Mouse (Mus musculus): ENCODE measurements around the gene H2-T22. TPM values are rescaled to one million over a fixed set of nuclear protein-coding genes. Genes with fewer than 3 reads are reported as not detected.
"Not testable (repeated sequence)": the region's sequence is repeated elsewhere in the genome, so short reads cannot be mapped to it uniquely, and the experiment has no call there.

Gene H2-T22
- polyA plus RNA-seq, 1 experiment from 2014 or later, result 16.1 TPM

DNA sequence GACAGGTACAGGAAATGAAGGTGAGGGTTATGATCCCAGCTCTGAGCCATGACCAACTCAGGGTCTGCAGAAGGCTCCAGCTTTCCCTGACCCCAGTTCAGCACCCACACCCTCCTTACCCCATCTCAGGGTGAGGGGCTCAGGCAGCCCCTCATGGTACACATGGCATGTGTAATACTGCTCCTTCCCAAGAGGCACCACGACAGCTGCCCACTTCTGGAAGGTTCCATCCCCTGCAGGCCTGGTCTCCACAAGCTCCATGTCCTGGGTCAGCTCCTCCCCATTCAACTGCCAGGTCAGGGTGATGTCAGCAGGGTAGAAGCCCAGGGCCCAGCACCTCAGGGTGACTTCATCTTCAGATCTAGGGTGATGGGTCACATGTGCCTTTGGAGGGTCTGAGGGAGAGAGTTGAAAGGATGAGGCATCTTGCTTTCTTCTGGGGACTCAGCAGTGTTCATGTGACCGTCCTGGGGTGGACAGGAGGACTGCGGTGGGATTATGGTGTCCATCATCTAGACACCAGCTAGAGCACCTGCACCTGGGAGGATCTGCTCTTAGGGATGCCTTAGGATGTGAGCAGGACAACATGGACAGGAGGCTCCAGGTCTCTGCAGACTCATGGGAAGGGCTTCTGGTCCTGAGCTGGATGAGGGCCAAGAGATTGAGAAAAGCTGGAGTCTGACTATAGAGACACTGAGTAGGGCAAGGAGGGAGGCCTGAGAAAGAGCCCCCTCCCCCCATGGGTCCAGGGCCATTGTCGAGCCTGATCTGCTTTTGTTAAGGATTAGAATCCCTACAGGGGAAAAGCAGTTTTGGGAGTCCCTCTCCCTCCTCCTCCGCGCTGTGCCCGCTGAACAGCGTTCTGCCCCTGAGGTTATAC lies 11.6 kb downstream of the H2-T22 start:
- WGBS, result 61% methylated on average over 8 of the region's 8 CpGs
- H3K4me3 ChIP-seq (ENCODE audit: low read length), result peak overlapping the region; percentile 59; the same call in 1 of the 2 replicates
- not testable (repeated sequence) for ATAC-seq; H3K4me1 ChIP-seq (ENCODE audit: control insufficient read depth, insufficient read depth, low read length); H3K27ac ChIP-seq (ENCODE audit: low read length); H3K36me3 ChIP-seq (ENCODE audit: control insufficient read depth, insufficient read depth, low read length); H3K9me3 ChIP-seq (ENCODE audit: control insufficient read depth, low read length); H3K27me3 ChIP-seq (replicated peaks; ENCODE audit: control insufficient read depth, insufficient read depth, low read length); H3K9ac ChIP-seq (ENCODE audit: low read depth, low read length)
- peak overlapping the region; percentile 81 for H3K4me2 ChIP-seq (ENCODE audit: low read depth, low read length)

DNA sequence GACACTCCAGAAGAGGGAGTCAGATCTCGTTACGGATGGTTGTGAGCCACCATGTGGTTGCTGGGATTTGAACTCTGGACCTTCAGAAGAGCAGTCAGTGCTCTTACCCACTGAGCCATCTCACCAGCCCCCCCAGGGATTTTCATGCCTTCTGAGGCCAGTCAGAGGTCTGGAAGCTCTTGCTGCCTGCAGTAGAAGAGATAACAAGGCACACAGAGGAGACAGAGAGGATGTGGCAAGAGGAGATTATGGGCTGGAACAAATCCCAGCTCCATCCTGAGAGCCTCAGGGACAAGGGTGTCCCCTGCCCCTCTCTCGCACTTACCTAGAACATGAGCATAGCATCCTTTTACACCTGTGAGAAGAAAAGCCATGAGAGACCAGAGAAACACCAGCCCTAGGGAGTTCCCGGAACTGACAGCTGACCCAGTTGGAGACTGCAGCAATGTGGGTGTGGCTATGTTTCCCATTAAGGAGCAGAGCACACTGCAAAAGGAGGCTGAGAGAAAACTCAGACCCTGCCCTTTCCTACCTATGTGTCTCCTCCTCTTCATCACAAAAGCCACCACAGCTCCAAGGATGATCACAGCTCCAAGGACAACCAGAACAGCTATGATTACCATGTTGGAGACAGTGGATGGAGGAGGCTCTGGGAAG lies 12.4 kb downstream of the H2-T22 start:
- ATAC-seq; H3K4me3 ChIP-seq (ENCODE audit: low read length); H3K36me3 ChIP-seq (ENCODE audit: control insufficient read depth, insufficient read depth, low read length); H3K9ac ChIP-seq (ENCODE audit: low read depth, low read length); H3K9me3 ChIP-seq (ENCODE audit: control insufficient read depth, low read length); H3K27me3 ChIP-seq (replicated peaks; ENCODE audit: control insufficient read depth, insufficient read depth, low read length); H3K4me2 ChIP-seq (ENCODE audit: low read depth, low read length); H3K4me1 ChIP-seq (ENCODE audit: control insufficient read depth, insufficient read depth, low read length); H3K27ac ChIP-seq (ENCODE audit: low read length): not testable (repeated sequence)
- WGBS, result 67% methylated on average over 2 of the region's 4 CpGs

DNA sequence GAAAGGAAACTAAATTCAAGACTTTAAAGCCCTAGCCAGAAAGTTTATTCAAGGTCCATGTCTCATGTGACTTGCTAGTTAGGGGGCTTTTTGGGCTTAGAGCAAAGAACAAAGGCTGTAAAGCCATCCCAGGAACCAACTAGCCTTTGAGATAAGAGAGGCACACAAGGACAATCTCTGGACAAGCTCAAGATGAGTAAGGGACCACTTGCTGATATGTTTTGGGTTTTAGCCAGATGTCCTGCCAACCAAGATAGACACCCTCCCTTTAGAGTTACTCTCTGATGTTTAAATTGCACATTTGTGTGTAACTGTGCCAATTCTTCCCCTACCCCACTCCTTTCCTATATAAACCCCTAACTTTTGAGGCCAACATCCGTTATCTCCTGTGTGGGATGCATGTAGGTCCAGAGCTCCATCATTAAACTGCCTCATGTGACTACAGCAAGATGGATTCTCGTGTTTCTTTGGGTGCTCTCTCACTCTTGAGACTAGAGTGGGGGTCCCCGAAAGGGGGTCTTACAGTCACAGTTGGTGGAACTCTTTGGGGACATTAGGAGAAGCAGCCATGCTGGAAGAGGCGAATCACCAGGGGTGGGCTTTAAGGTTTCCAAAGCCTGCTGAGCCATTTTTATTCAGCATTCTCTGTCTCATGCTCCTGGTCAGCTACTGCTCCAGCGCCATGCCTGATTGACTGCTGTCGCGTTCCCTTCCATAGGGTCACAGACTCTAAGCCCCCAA lies 13.5 kb downstream of the H2-T22 start:
- no peak for ATAC-seq
- no peak overlapping the region for H3K9ac ChIP-seq (ENCODE audit: low read depth, low read length)
- no peak overlapping the region for H3K27ac ChIP-seq (ENCODE audit: low read length)
- H3K4me2 ChIP-seq (ENCODE audit: low read depth, low read length), result no peak overlapping the region
- peaks cover 5% of the 10 kb centered on the region; the same call in 1 of the 2 replicates for H3K4me1 ChIP-seq (ENCODE audit: control insufficient read depth, insufficient read depth, low read length)
- no peaks in the 10 kb centered on the region for H3K9me3 ChIP-seq (ENCODE audit: control insufficient read depth, low read length)
- H3K4me3 ChIP-seq (ENCODE audit: low read length), result no peak overlapping the region
- H3K27me3 ChIP-seq (replicated peaks; ENCODE audit: control insufficient read depth, insufficient read depth, low read length), result no peaks in the 10 kb centered on the region
- 87% methylated on average over 7 of the region's 7 CpGs for WGBS
- H3K36me3 ChIP-seq (ENCODE audit: control insufficient read depth, insufficient read depth, low read length), result no peaks in the 10 kb centered on the region

DNA sequence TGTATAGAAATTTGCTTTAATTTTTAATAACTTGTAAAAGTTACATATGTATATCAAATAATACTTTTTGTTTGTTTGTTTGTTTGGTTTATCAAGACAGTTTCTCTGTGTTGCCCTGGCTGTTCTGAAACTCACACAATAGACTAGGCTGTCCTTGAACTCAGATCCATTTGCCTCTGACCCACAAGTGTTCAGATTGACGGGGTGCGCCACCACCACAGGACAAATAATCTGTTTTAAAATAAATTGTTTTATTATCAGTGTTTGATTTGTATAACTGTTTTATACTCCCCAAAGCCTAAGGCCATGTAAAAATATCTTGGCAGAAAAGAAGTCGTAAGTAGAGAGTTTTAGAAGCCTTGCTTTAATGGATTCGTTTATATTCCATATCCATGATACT lies 14.9 kb downstream of the H2-T22 start:
- 82% methylated on average over 4 of the region's 4 CpGs for WGBS

DNA sequence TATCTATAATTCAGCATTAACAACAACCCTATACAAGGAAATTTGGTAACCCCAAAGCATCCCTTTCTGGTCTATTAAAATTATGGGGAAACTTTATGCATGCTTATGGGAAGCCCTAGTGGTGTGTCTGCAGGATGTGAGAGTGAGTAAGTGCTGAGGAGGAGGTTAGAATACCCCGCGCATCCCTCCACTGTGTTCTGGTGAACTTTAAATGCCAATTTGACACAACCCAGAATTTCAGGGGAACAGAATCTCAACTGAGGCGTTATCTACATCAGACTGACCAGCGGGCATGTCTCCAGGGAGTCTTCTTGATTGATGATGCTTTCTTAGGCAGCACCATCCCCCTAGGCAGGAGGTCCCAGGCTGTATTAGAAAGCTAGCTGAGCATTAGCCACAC lies 16.6 kb downstream of the H2-T22 start:
- WGBS, result 59% methylated on average over 4 of the region's 4 CpGs
- Histone ChIP-seq H3K9me3 (ENCODE audit: control insufficient read depth, low read length) (no peaks in the 10 kb centered on the region), H3K4me1 (ENCODE audit: control insufficient read depth, insufficient read depth, low read length) (peaks cover 9% of the 10 kb centered on the region), H3K36me3 (ENCODE audit: control insufficient read depth, insufficient read depth, low read length) (no peaks in the 10 kb centered on the region), H3K9ac (ENCODE audit: low read depth, low read length) (no peak overlapping the region), H3K27me3 (replicated peaks; ENCODE audit: control insufficient read depth, insufficient read depth, low read length) (no peaks in the 10 kb centered on the region), H3K27ac (ENCODE audit: low read length) (no peak overlapping the region), H3K4me2 (ENCODE audit: low read depth, low read length) (no peak overlapping the region), H3K4me3 (ENCODE audit: low read length) (no peak overlapping the region)
- ATAC-seq, result no peak

More for the DNA sequence above, 14.9 kb downstream of the H2-T22 start:
- Histone ChIP-seq H3K27me3 (replicated peaks; ENCODE audit: control insufficient read depth, insufficient read depth, low read length) (no peaks in the 10 kb centered on the region), H3K4me2 (ENCODE audit: low read depth, low read length) (no peak overlapping the region), H3K9ac (ENCODE audit: low read depth, low read length) (no peak overlapping the region), H3K4me1 (ENCODE audit: control insufficient read depth, insufficient read depth, low read length) (peaks cover 9% of the 10 kb centered on the region), H3K4me3 (ENCODE audit: low read length) (no peak overlapping the region), H3K9me3 (ENCODE audit: control insufficient read depth, low read length) (no peaks in the 10 kb centered on the region), H3K36me3 (ENCODE audit: control insufficient read depth, insufficient read depth, low read length) (no peaks in the 10 kb centered on the region), H3K27ac (ENCODE audit: low read length) (no peak overlapping the region)
- ATAC-seq, result no peak

DNA sequence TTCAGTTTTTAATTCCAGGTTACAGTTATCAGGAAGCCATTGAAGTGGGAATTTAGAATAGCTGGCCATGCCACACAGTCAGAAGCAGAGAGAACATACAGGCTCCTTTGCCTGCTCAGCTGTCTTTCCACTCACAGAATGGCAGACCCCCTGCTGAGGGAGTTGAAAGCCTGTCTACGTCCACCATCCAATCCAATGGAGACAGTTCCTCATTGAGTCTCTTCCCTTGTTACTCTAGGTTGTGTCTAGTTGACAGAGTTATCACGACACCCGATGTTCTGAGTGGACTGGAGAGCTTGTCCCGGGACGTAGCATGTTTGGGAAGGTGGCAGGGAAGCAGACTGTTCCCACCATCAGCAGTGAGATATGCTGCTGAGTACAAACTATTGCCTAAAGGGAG lies 17.4 kb downstream of the H2-T22 start:
- Histone ChIP-seq H3K9ac (ENCODE audit: low read depth, low read length) (no peak overlapping the region), H3K9me3 (ENCODE audit: control insufficient read depth, low read length) (no peaks in the 10 kb centered on the region), H3K4me2 (ENCODE audit: low read depth, low read length) (no peak overlapping the region), H3K27me3 (replicated peaks; ENCODE audit: control insufficient read depth, insufficient read depth, low read length) (no peaks in the 10 kb centered on the region), H3K4me3 (ENCODE audit: low read length) (no peak overlapping the region), H3K27ac (ENCODE audit: low read length) (no peak overlapping the region), H3K4me1 (ENCODE audit: control insufficient read depth, insufficient read depth, low read length) (peaks cover 9% of the 10 kb centered on the region), H3K36me3 (ENCODE audit: control insufficient read depth, insufficient read depth, low read length) (no peaks in the 10 kb centered on the region)
- 75% methylated on average over 5 of the region's 5 CpGs for WGBS
- no peak for ATAC-seq

DNA sequence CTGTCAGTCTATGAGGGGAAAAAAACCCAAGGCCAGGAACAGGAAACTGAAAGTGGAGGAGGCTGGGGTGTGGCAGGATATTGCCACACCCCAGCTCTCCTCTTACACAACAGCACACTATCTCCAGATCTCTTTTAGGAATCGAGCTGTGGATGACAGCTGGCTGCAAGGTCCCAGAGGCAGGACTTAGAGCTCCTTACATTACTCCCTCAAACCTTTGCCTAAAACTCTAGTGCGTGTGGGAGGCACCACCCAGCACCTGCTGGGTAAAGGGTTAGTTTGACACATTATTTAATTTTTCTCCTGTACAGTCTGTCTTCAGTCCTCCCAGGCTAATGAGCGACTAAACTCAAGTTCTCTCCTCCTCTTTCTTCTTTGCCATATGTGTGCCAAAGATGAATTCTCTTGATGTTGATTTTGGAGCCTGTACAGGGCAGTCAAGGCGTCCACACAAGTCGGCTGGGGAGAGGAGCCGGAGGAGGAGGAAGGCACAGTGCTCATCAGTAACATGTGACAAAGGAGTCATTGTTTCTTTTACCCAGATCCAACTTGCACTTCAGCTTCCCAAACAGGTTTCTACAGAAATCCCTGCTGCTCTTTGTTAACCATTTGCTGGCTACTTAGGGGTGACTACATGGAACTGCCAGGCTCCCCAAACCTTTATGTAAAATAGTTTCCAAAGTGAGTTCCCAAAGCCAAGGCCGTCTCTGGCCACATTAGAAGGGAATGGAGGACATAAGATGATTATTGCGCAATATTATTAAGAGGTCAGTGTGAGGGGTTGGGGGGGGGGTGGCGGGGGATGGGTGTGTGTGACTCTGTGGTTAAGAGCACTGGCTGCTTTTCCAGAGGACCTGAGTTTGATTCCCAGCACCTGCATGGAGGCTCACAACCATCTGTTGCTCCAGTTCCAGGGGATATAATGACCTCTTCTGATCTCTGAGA lies 18.6 kb downstream of the H2-T22 start:
- peaks cover 9% of the 10 kb centered on the region for H3K4me1 ChIP-seq (ENCODE audit: control insufficient read depth, insufficient read depth, low read length)
- H3K9ac ChIP-seq (ENCODE audit: low read depth, low read length), result no peak overlapping the region
- H3K4me2 ChIP-seq (ENCODE audit: low read depth, low read length), result no peak overlapping the region; the same call in 1 of the 2 replicates
- peak overlapping the region; percentile 33 for H3K27ac ChIP-seq (ENCODE audit: low read length)
- H3K36me3 ChIP-seq (ENCODE audit: control insufficient read depth, insufficient read depth, low read length), result no peaks in the 10 kb centered on the region
- WGBS, result 52% methylated on average over 9 of the region's 9 CpGs
- no peaks in the 10 kb centered on the region for H3K27me3 ChIP-seq (replicated peaks; ENCODE audit: control insufficient read depth, insufficient read depth, low read length)
- peak; percentile 64; the same call in 1 of the 2 replicates for ATAC-seq
- no peak overlapping the region for H3K4me3 ChIP-seq (ENCODE audit: low read length)
- no peaks in the 10 kb centered on the region for H3K9me3 ChIP-seq (ENCODE audit: control insufficient read depth, low read length)

DNA sequence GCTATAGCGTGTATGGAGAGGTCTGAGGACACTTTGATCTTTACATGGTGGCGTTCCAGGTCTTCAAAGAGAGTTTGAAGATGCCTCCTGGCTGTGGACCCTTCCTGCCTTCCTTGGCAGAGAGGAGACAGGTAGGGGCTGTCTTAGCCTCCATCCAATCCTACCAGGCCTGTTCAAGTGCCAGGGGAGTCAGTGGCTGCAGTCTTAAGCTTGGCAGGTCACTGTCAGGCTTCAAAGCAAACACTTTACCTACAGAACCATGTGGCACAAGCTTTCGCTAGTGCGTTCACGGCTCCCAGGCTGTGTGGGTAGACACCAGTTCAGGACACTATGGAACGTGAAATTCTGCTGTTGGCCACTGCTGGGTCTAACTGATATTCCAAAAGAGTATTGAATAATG lies 19.6 kb downstream of the H2-T22 start:
- Histone ChIP-seq H3K4me2 (ENCODE audit: low read depth, low read length) (no peak overlapping the region), H3K4me3 (ENCODE audit: low read length) (no peak overlapping the region), H3K4me1 (ENCODE audit: control insufficient read depth, insufficient read depth, low read length) (peaks cover 9% of the 10 kb centered on the region), H3K9ac (ENCODE audit: low read depth, low read length) (no peak overlapping the region), H3K9me3 (ENCODE audit: control insufficient read depth, low read length) (no peaks in the 10 kb centered on the region), H3K27me3 (replicated peaks; ENCODE audit: control insufficient read depth, insufficient read depth, low read length) (no peaks in the 10 kb centered on the region), H3K36me3 (ENCODE audit: control insufficient read depth, insufficient read depth, low read length) (no peaks in the 10 kb centered on the region), H3K27ac (ENCODE audit: low read length) (no peak overlapping the region)
- ATAC-seq, result no peak
- WGBS, result 93% methylated on average over 6 of the region's 6 CpGs
